Mouse (Mus musculus) cerebellum, postnatal 25 days (tissue): ENCODE data around the gene Cdc5l.

Experiments
- DNase-seq, 2 experiments: peaks; one replicate each; pipeline ENCODE4 v3.0.0; 2021; ENCODE audit warnings: mixed read lengths in 2 of 2

The Cdc5l gene

GRCm38 (mm10) chr17:45360950-45361349 lies 72.6 kb downstream of the Cdc5l start:
- DNase-seq: no peak

DNA sequence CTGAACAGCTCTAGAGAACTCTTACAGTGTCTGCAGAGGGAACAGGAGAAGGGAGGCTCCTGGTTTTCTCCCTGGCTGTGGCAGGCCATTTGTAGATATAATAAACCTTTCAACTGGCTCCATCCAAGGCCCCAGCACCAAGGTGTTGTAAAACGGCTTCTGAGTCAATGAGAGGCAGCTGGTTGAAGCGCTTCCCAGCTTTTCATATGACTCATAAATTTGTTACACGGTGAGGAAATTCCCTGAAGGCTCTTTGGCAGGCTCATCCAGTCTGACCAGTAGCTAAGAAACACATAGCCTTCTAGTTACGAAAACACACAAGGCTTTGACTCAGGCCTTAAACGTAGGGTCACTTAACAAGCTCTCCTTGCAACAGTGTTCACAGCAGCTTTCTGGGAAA lies 74.1 kb downstream of the Cdc5l start:
- DNase-seq: no peak

- no peak for DNase-seq
These were observed 77.1 kb downstream of the Cdc5l start for GRCm38 (mm10) chr17:45356431-45356830.

- DNase-seq: no peak
These were observed 85.6 kb downstream of the Cdc5l start for GRCm38 (mm10) chr17:45347951-45348350.
